Mouse (Mus musculus) heart, embryonic 16.5 days (tissue): ENCODE measurements at regions not wholly inside any gene's neighbourhood (a gene's known extent, or its start where the extent isn't known, plus 50 kb on each side); places are given as distances from the start of the nearest gene placed in this dataset.

Experiments
- ATAC-seq: fragments of 200-750 bp; cut with Nextera tagmentation; replicated peaks from 2 replicates; pipeline ENCODE4 v1.8.0; 2017; ENCODE audit warnings: moderate number of reproducible peaks; ENCODE audit not compliant: insufficient read depth, low FRiP score; ENCODE audit errors: extremely low read depth
- H3K27ac ChIP-seq: fragments of 300-500 bp; sonication (generic); 2 replicates; pipeline ENCODE4 v1.5.1; 2014; ENCODE audit warnings: mild to moderate bottlenecking, low read length, control low read depth, moderate library complexity
- H3K27me3 ChIP-seq: fragments of 300-500 bp; sonication (generic); 2 replicates; pipeline ENCODE4 v1.6.1; 2014; ENCODE audit warnings: low read length, mixed read lengths; ENCODE audit not compliant: control insufficient read depth, insufficient read depth
- H3K36me3 ChIP-seq: fragments of 300-500 bp; sonication (generic); 2 replicates; pipeline ENCODE4 v1.6.1; 2014; ENCODE audit not compliant: control insufficient read depth, insufficient read depth
- H3K4me1 ChIP-seq: fragments of 300-500 bp; sonication (generic); 2 replicates; pipeline ENCODE4 v1.6.1; 2014; ENCODE audit warnings: low read length, mixed read lengths; ENCODE audit not compliant: control insufficient read depth, insufficient read depth
- H3K4me2 ChIP-seq: fragments of 300-500 bp; sonication (generic); 2 replicates; pipeline ENCODE4 v1.6.1; 2014; ENCODE audit warnings: low read depth, mild to moderate bottlenecking, control low read depth, low read length
- H3K4me3 ChIP-seq: fragments of 300-500 bp; sonication (generic); 2 replicates; pipeline ENCODE4 v1.5.1; 2014; ENCODE audit warnings: mild to moderate bottlenecking, control low read depth, low read length
- H3K9ac ChIP-seq: fragments of 300-500 bp; sonication (generic); 2 replicates; pipeline ENCODE4 v1.6.1; 2014; ENCODE audit warnings: low read length, control low read depth
- H3K9me3 ChIP-seq: fragments of 300-500 bp; sonication (generic); replicated peaks from 2 replicates; pipeline ENCODE4 v1.6.1; 2016; ENCODE audit warnings: low read length; ENCODE audit not compliant: control insufficient read depth
- WGBS: fragments of 180-500 bp; shearing (Covaris S2); extraction: QIAGEN DNeasy Blood & Tissue Kit; methylation state at CpG from one replicate; pipeline ENCODE4 v1.1.7; 2014; 5-methylcytosine and 5-hydroxymethylcytosine counted together

DNA sequence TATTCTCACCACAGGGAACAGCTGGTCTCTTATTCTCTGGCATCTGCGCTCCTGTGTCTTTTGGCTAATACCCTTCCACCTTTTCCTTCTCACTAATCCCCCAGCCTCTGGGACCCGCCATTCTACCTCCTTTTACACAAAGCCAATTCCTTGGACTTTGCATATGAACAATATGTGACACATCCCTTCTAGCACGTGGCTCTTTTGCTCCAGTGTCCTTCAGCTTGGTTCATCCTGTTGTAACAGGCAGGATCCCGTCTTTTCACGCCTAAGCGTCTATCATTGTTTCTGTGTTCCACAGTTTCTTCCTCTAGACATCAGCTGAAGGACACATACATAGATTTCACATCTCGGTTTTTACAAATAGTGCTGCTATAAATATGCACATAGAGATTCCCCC lies 114.0 kb upstream of the Id4 start:
- ATAC-seq, result no peak
- H3K4me2 ChIP-seq, result no peak overlapping the region
- 85% methylated on average over 7 of the region's 7 CpGs for WGBS
- no peak overlapping the region for H3K9ac ChIP-seq
- no peak overlapping the region for H3K27ac ChIP-seq
- no peaks in the 10 kb centered on the region for H3K27me3 ChIP-seq
- H3K9me3 ChIP-seq, result no peaks in the 10 kb centered on the region
- no peak overlapping the region for H3K4me3 ChIP-seq
- H3K36me3 ChIP-seq, result no peaks in the 10 kb centered on the region
- peaks cover 11% of the 10 kb centered on the region for H3K4me1 ChIP-seq

DNA sequence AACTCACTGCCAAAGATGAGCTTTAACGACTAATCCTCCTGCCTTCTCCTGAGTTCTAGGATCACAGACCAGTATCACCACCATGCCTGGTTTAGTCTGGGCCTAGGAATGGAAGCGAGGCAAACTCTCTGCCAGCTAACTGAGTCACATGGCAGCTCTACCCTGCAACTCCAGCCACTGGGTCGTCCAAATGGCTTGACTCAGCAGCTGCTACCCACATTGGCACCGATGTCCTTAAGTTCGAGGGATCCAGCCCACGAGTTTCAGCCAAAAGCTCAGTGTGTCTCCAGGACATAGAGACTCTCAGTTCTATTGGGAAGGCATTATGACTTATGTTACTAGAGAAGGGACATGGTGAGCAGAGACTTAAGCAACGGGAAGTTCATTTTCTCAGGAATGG lies 107.8 kb upstream of the Id4 start:
- no peak for ATAC-seq
- WGBS, result 80% methylated on average over 7 of the region's 7 CpGs
- H3K27me3 ChIP-seq, result no peaks in the 10 kb centered on the region
- H3K4me2 ChIP-seq, result no peak overlapping the region
- H3K4me3 ChIP-seq, result no peak overlapping the region
- no peaks in the 10 kb centered on the region for H3K36me3 ChIP-seq
- no peak overlapping the region for H3K27ac ChIP-seq
- no peak overlapping the region for H3K9ac ChIP-seq
- H3K9me3 ChIP-seq, result no peaks in the 10 kb centered on the region
- H3K4me1 ChIP-seq, result no peaks in the 10 kb centered on the region

GRCm38 (mm10) chr13:48153684-48154413 lies 107.2 kb upstream of the Id4 start:
- ATAC-seq, result no peak
- H3K9me3 ChIP-seq, result no peaks in the 10 kb centered on the region
- no peak overlapping the region for H3K4me3 ChIP-seq
- 79% methylated on average over 7 of the region's 7 CpGs for whole genome bisulfite sequencing
- no peak overlapping the region for H3K27ac ChIP-seq
- H3K9ac ChIP-seq, result no peak overlapping the region
- H3K4me2 ChIP-seq, result no peak overlapping the region
- H3K27me3 ChIP-seq, result no peaks in the 10 kb centered on the region
- no peaks in the 10 kb centered on the region for H3K36me3 ChIP-seq
- H3K4me1 ChIP-seq, result no peaks in the 10 kb centered on the region; the same call in 1 of the 2 replicates

DNA sequence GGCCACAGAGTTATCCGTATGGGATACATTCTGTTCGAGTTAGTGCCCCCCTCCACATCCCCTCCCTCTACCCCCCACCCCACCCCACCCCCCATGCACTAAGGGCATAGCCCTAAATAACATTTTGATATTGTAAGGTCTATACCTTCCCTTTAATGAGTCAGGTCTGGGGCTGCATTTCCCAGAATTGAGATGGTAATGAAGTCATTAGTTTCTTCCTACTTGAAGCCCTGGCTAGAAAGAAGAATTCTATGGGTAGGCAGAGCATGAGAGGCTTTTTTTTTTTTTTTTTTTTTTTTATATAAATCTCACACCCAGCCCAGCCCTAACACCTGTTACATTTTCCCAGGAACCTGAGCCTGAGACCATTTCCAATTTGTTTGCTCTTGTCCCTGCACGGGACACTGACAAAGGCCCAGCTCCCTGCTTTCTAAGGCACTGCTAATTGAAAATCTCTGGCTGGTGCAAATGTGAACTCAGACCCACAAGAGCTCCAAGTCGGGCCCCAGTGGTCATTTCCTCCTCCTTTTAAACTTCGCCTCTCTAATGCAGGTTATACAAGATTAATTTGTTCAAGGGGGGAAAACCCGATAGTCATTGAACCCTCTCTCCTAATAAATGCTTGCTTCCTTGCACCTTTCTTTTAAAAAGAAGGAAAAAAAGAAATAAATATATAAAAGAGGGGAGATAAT lies 106.5 kb upstream of the Id4 start:
- no peak overlapping the region for H3K4me2 ChIP-seq
- H3K9me3 ChIP-seq, result no peaks in the 10 kb centered on the region
- no peaks in the 10 kb centered on the region for H3K27me3 ChIP-seq
- 63% methylated on average over 6 of the region's 6 CpGs for WGBS
- no peak for ATAC-seq
- no peaks in the 10 kb centered on the region for H3K36me3 ChIP-seq
- H3K4me3 ChIP-seq, result no peak overlapping the region
- no peak overlapping the region for H3K27ac ChIP-seq
- H3K4me1 ChIP-seq, result peaks cover under 1% of the 10 kb centered on the region
- no peak overlapping the region for H3K9ac ChIP-seq

- Histone ChIP-seq H3K36me3 (no peaks in the 10 kb centered on the region), H3K27me3 (no peaks in the 10 kb centered on the region), H3K9me3 (no peaks in the 10 kb centered on the region), H3K4me3 (peak overlapping the region; percentile 24), H3K9ac (no peak overlapping the region), H3K4me1 (peaks cover 2% of the 10 kb centered on the region), H3K4me2 (peak overlapping the region; percentile 57), H3K27ac (no peak overlapping the region)
- 15% methylated on average over 15 of the region's 15 CpGs for WGBS
- ATAC-seq, result peak; percentile 60
Observed at GRCm38 (mm10) chr13:48159020-48159910, 101.8 kb upstream of the Id4 start.

- no peak overlapping the region for H3K27ac ChIP-seq
- 71% methylated on average over 5 of the region's 5 CpGs for WGBS
- no peak overlapping the region for H3K4me3 ChIP-seq
- peaks cover 2% of the 10 kb centered on the region for H3K4me1 ChIP-seq
- no peaks in the 10 kb centered on the region for H3K27me3 ChIP-seq
- no peak for ATAC-seq
- H3K36me3 ChIP-seq, result no peaks in the 10 kb centered on the region
- no peak overlapping the region for H3K9ac ChIP-seq
- no peaks in the 10 kb centered on the region for H3K9me3 ChIP-seq
- H3K4me2 ChIP-seq, result no peak overlapping the region
Observed at GRCm38 (mm10) chr13:48160161-48160560, 100.9 kb upstream of the Id4 start.

- WGBS, result 86% methylated on average over 9 of the region's 9 CpGs
- no peak overlapping the region for H3K9ac ChIP-seq
- no peak for ATAC-seq
Observed at GRCm38 (mm10) chr13:48161339-48161738, 99.7 kb upstream of the Id4 start.

GRCm38 (mm10) chr13:48164586-48164985 lies 96.4 kb upstream of the Id4 start:
- Histone ChIP-seq H3K4me1 (peaks cover 8% of the 10 kb centered on the region), H3K4me2 (no peak overlapping the region), H3K27ac (no peak overlapping the region), H3K36me3 (no peaks in the 10 kb centered on the region), H3K4me3 (no peak overlapping the region), H3K9ac (no peak overlapping the region), H3K9me3 (no peaks in the 10 kb centered on the region), H3K27me3 (no peaks in the 10 kb centered on the region)
- no peak for ATAC-seq
- WGBS, result 92% methylated on average over 6 of the region's 6 CpGs

More at GRCm38 (mm10) chr13:48161339-48161738, 99.7 kb upstream of the Id4 start:
- H3K9me3 ChIP-seq, result no peaks in the 10 kb centered on the region
- H3K27me3 ChIP-seq, result no peaks in the 10 kb centered on the region
- H3K4me2 ChIP-seq, result no peak overlapping the region
- no peaks in the 10 kb centered on the region for H3K36me3 ChIP-seq
- peaks cover 5% of the 10 kb centered on the region for H3K4me1 ChIP-seq
- no peak overlapping the region for H3K4me3 ChIP-seq
- H3K27ac ChIP-seq, result no peak overlapping the region

GRCm38 (mm10) chr13:48165838-48166237 lies 95.2 kb upstream of the Id4 start:
- Histone ChIP-seq H3K9me3 (no peaks in the 10 kb centered on the region), H3K4me1 (peaks cover 6% of the 10 kb centered on the region), H3K36me3 (no peaks in the 10 kb centered on the region), H3K27ac (no peak overlapping the region), H3K9ac (no peak overlapping the region), H3K4me2 (no peak overlapping the region), H3K27me3 (no peaks in the 10 kb centered on the region), H3K4me3 (no peak overlapping the region)
- WGBS, result 67% methylated on average over 1 of the region's 1 CpGs
- ATAC-seq, result no peak
